Mouse (Mus musculus): ENCODE measurements around the gene Hoxb5. TPM values are rescaled to one million over a fixed set of nuclear protein-coding genes. Genes with fewer than 3 reads are reported as not detected.

The Hoxb5 gene
- polyA plus RNA-seq, 1 experiment from 2014 or later, result 2.4 TPM

DNA sequence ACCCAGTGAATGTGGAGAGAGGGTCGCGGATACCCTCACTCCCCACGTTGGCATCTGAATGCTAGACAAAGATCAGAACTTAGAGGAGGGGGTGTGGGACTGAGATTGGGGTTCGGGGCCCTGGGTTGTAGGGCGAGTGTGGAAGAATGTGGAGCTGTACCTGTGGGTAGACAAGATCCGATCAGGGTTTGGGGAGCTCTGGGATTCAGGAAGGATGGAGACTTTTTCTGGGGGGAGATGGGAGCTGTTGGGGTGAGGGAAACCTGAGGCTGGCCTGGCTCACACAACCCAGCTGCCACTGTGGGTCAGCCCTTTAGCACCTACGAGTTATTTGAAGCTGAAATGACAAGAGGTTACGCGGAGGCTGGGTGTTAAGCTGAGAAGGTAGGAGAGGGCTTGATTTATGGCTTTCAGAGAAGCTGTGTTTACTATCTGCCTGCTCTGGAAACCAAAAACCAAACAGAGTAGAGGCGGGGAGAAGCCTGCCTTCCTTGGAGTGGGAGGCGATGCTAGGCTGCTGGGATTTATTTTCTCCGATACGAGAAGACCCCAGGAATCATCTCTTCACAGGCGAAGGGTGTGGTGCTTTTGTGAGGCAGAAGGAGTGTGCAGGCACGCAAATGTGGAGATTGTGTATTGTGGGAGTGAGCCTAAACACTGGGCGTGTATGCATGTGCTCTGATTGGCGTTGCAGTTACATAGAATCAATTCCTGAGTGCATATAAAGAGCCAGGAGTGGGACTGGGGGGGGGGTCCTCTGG, 30.3 kb downstream of the Hoxb5 start:
- H3K4me3 ChIP-seq (ENCODE audit: low read depth, low read length), result peak overlapping the region; percentile 40
- no peaks in the 10 kb centered on the region for H3K36me3 ChIP-seq (ENCODE audit: control insufficient read depth, insufficient read depth, low read length)
- H3K4me2 ChIP-seq, result peak overlapping the region; percentile 66
- H3K27ac ChIP-seq (ENCODE audit: low read depth, low read length), result peak overlapping the region; percentile 57; the same call in 1 of the 2 replicates
- 5% methylated on average over 17 of the region's 17 CpGs for WGBS (ENCODE audit: insufficient replicate concordance)
- H3K27me3 ChIP-seq (ENCODE audit: control insufficient read depth, insufficient read depth, low read length), result peaks cover 98% of the 10 kb centered on the region
- H3K9ac ChIP-seq (ENCODE audit: low read depth, low read length), result peak overlapping the region; percentile 69; the same call in 1 of the 2 replicates
- no peaks in the 10 kb centered on the region for H3K9me3 ChIP-seq (replicated peaks; ENCODE audit: control insufficient read depth, low read length)
- 0 out of 2 replicates have a peak, but pooled peaks cover 4% of the 10 kb centered on the region for H3K4me1 ChIP-seq (ENCODE audit: control insufficient read depth, insufficient read depth, low read length)
- ATAC-seq (replicated peaks; ENCODE audit: insufficient number of reproducible peaks, low FRiP score, low TSS enrichment), result no peak

DNA sequence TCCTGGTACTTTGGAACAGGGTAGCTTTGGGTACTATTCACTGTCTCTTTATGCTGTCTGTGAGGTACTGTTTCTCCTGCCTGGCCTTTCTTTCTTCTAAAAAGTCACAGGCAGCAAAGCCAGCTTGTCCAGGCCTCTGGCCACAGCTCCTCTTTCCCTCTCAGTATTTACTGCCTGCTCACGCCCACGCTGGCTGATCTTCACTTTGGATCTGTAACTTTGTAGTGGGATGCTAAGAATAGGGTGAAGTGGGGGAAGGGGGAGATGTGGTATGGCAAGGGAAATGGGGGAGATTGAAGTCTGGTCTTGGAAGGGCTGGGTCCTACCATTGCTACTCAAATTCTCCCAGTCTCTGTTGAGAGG, 30.8 kb downstream of the Hoxb5 start:
- WGBS (ENCODE audit: insufficient replicate concordance), result 13% methylated on average over 2 of the region's 2 CpGs
- 0 out of 2 replicates have a peak, but pooled peaks cover 4% of the 10 kb centered on the region for H3K4me1 ChIP-seq (ENCODE audit: control insufficient read depth, insufficient read depth, low read length)

DNA sequence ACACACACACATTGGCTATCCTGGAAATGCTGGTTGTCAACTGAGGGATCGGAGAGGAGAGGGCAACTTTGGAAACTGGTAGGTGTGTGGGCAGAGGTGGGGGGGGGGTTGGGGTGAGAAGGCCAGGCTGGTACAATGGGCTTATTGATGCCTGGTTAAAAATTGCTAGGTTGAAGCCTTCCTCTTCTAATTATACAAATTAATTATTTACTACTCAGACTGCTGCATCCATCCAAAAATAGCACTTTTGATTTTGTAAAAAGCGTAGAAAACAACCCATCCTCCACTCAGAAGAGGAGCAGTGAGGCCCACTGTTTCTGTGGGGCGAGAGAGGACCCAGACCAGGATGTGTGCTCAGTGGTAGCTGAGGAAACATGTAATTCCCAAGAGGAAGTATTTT, 31.9 kb downstream of the Hoxb5 start:
- Histone ChIP-seq H3K9me3 (replicated peaks; ENCODE audit: control insufficient read depth, low read length) (no peaks in the 10 kb centered on the region), H3K27ac (ENCODE audit: low read depth, low read length) (no peak overlapping the region), H3K27me3 (ENCODE audit: control insufficient read depth, insufficient read depth, low read length) (peaks cover 99% of the 10 kb centered on the region), H3K4me3 (ENCODE audit: low read depth, low read length) (no peak overlapping the region), H3K9ac (ENCODE audit: low read depth, low read length) (no peak overlapping the region), H3K4me1 (ENCODE audit: control insufficient read depth, insufficient read depth, low read length) (0 out of 2 replicates have a peak, but pooled peaks cover 4% of the 10 kb centered on the region), H3K4me2 (no peak overlapping the region; the same call in 1 of the 2 replicates), H3K36me3 (ENCODE audit: control insufficient read depth, insufficient read depth, low read length) (no peaks in the 10 kb centered on the region)
- ATAC-seq (replicated peaks; ENCODE audit: insufficient number of reproducible peaks, low FRiP score, low TSS enrichment), result no peak
- 50% methylated on average over 3 of the region's 3 CpGs for WGBS (ENCODE audit: insufficient replicate concordance)

More for the DNA sequence above, 30.8 kb downstream of the Hoxb5 start:
- Histone ChIP-seq H3K9ac (ENCODE audit: low read depth, low read length) (no peak overlapping the region), H3K4me2 (peak overlapping the region; percentile 66), H3K4me3 (ENCODE audit: low read depth, low read length) (peak overlapping the region; percentile 40; the same call in 1 of the 2 replicates), H3K36me3 (ENCODE audit: control insufficient read depth, insufficient read depth, low read length) (no peaks in the 10 kb centered on the region), H3K27ac (ENCODE audit: low read depth, low read length) (peak overlapping the region; percentile 32; the same call in 1 of the 2 replicates), H3K9me3 (replicated peaks; ENCODE audit: control insufficient read depth, low read length) (no peaks in the 10 kb centered on the region), H3K27me3 (ENCODE audit: control insufficient read depth, insufficient read depth, low read length) (peaks cover 98% of the 10 kb centered on the region)
- ATAC-seq (replicated peaks; ENCODE audit: insufficient number of reproducible peaks, low FRiP score, low TSS enrichment), result no peak

DNA sequence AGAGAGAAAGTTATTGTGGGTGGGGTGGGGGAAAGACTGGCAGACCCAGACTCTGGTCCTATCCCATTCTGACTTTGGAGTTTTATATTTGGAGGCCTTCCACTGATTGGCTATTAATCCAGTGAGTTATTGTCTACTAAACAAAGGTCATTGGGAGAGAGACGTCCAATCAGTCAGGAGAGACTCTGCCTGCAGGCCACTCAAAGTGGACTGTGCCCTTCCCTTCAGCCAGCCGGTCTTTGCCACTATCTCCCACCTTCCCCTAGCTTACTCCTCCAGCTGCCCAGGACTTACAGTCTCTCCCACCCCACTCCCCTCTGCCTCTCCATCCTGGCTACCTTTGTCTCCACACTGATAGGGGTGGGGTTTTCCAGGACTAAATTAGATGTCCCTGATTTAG, 33.5 kb downstream of the Hoxb5 start:
- Histone ChIP-seq H3K9me3 (replicated peaks; ENCODE audit: control insufficient read depth, low read length) (no peaks in the 10 kb centered on the region), H3K36me3 (ENCODE audit: control insufficient read depth, insufficient read depth, low read length) (no peaks in the 10 kb centered on the region), H3K9ac (ENCODE audit: low read depth, low read length) (no peak overlapping the region), H3K4me3 (ENCODE audit: low read depth, low read length) (no peak overlapping the region), H3K27ac (ENCODE audit: low read depth, low read length) (no peak overlapping the region), H3K4me2 (no peak overlapping the region), H3K27me3 (ENCODE audit: control insufficient read depth, insufficient read depth, low read length) (peaks cover 95% of the 10 kb centered on the region), H3K4me1 (ENCODE audit: control insufficient read depth, insufficient read depth, low read length) (0 out of 2 replicates have a peak, but pooled peaks cover 4% of the 10 kb centered on the region)
- WGBS (ENCODE audit: insufficient replicate concordance), result 27% methylated on average over 2 of the region's 2 CpGs
- ATAC-seq (replicated peaks; ENCODE audit: insufficient number of reproducible peaks, low FRiP score, low TSS enrichment), result no peak

DNA sequence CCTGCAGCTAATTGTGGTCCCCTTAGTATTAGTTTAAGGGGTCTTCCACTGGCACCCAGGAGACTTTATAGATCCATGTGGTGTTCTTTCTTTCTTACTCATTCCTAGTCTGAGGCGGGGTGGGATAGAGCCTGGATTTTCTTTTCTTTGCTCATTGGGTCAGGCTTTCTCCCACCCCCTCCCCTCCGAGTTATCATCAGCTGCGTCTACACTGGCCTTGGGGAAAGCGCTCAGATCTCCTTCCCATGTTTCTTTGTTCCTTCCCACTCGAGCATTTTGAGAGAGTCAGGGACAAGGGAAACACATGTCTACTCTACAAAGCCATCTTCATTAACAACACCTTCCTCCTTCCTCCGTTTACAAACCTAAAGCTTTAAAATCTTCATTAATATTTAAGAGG, 33.9 kb downstream of the Hoxb5 start:
- no peaks in the 10 kb centered on the region for H3K36me3 ChIP-seq (ENCODE audit: control insufficient read depth, insufficient read depth, low read length)
- 7% methylated on average over 6 of the region's 6 CpGs for WGBS (ENCODE audit: insufficient replicate concordance)
- H3K9me3 ChIP-seq (replicated peaks; ENCODE audit: control insufficient read depth, low read length), result no peaks in the 10 kb centered on the region
- no peak overlapping the region for H3K9ac ChIP-seq (ENCODE audit: low read depth, low read length)
- no peak for ATAC-seq (replicated peaks; ENCODE audit: insufficient number of reproducible peaks, low FRiP score, low TSS enrichment)
- 0 out of 2 replicates have a peak, but pooled peaks cover 4% of the 10 kb centered on the region for H3K4me1 ChIP-seq (ENCODE audit: control insufficient read depth, insufficient read depth, low read length)
- no peak overlapping the region for H3K4me3 ChIP-seq (ENCODE audit: low read depth, low read length)
- H3K27me3 ChIP-seq (ENCODE audit: control insufficient read depth, insufficient read depth, low read length), result peaks cover 95% of the 10 kb centered on the region
- no peak overlapping the region for H3K27ac ChIP-seq (ENCODE audit: low read depth, low read length)
- no peak overlapping the region for H3K4me2 ChIP-seq

DNA sequence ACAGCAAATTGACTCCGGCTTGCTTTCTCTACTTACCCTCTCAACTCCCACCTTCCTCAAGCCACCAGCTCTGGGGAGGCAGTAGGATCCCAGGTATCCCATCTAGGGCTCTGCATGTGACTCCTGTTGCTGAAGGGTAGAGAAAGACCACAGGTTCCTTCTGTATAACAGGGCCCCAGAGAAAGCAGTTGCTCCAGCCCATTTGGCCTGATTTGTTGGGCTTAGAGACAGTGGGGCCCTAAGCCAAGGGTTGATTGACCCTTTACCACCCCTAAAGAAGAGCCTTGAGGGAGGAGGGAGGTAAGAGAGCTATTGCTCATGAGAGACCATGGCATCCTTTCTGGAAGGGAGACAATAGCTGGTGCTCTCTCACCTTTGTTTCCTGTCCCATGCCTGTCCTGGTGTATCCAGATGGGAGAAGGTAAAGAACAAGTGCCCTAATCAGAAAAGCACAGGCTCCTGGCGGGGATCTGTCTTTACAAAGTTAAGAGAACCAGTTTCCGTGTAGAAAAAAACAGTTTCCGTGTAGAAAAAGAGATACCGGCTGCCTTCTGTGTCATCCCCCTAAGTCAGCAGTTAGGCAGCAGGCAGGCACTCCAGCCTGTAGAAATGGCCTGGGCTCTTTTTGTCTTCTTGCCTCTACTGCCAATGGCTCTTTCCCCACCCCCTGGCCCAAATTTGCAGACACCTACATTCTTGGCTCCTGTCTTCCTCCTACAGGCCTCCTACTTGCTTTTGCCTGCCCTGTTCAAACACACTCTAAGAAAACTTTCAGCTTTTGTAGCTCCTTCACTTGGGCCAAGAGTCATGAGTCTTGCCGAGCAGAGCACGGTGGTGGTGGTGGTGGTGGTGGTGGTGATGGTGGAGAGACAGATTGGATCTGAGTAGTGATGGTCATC, 36.1 kb downstream of the Hoxb5 start:
- H3K9ac ChIP-seq (ENCODE audit: low read depth, low read length), result no peak overlapping the region
- no peaks in the 10 kb centered on the region for H3K36me3 ChIP-seq (ENCODE audit: control insufficient read depth, insufficient read depth, low read length)
- peaks cover 96% of the 10 kb centered on the region for H3K27me3 ChIP-seq (ENCODE audit: control insufficient read depth, insufficient read depth, low read length)
- no peaks in the 10 kb centered on the region for H3K9me3 ChIP-seq (replicated peaks; ENCODE audit: control insufficient read depth, low read length)
- no peak for ATAC-seq (replicated peaks; ENCODE audit: insufficient number of reproducible peaks, low FRiP score, low TSS enrichment)
- no peak overlapping the region for H3K4me3 ChIP-seq (ENCODE audit: low read depth, low read length)
- peaks cover 5% of the 10 kb centered on the region; the same call in 1 of the 2 replicates for H3K4me1 ChIP-seq (ENCODE audit: control insufficient read depth, insufficient read depth, low read length)
- 29% methylated on average over 7 of the region's 7 CpGs for WGBS (ENCODE audit: insufficient replicate concordance)
- no peak overlapping the region; the same call in 1 of the 2 replicates for H3K4me2 ChIP-seq
- H3K27ac ChIP-seq (ENCODE audit: low read depth, low read length), result no peak overlapping the region

DNA sequence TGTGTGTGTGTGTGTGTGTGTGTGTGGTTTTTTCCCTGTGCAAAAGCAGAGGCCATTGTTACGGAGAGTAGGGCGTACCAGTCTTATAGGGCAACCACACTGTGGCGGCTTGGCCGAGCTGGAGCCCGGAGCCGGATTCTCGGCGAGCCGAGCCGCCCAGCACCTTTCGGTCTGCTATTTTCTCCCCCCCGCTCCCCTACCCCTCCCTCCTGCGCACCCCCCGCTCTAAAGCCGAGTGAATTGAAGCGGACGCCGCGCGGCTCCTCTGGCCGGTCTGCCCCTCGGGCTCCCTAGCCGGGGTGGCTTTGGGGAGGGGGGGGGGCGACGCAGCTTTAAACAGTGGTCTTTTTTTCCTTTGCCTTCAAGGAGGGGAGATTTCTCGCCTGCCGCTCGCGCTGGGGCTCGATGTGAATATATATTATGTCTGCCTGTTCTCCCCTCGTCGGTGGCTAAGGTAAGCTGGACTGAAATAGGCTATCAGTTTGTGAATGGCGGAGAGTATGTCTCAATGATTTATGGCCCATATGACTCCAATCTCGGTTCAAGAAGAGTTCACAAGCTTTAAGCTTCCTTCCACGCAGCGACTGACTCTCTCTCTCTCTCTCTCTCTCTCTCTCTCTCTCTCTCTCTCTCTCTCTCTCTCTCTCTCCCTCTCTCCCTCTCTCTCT, 37.7 kb downstream of the Hoxb5 start:
- Histone ChIP-seq H3K4me3 (ENCODE audit: low read depth, low read length) (peak overlapping the region; percentile 45), H3K9me3 (replicated peaks; ENCODE audit: control insufficient read depth, low read length) (no peaks in the 10 kb centered on the region), H3K4me2 (peak overlapping the region; percentile 63), H3K27me3 (ENCODE audit: control insufficient read depth, insufficient read depth, low read length) (peaks cover 96% of the 10 kb centered on the region), H3K9ac (ENCODE audit: low read depth, low read length) (peak overlapping the region; percentile 69), H3K36me3 (ENCODE audit: control insufficient read depth, insufficient read depth, low read length) (no peaks in the 10 kb centered on the region), H3K27ac (ENCODE audit: low read depth, low read length) (peak overlapping the region; percentile 79), H3K4me1 (ENCODE audit: control insufficient read depth, insufficient read depth, low read length) (peaks cover 8% of the 10 kb centered on the region)
- 0 out of 2 replicates have a peak, but pooled peaks have one; percentile 19 for ATAC-seq (replicated peaks; ENCODE audit: insufficient number of reproducible peaks, low FRiP score, low TSS enrichment)
- under 1% methylated on average over 31 of the region's 36 CpGs for WGBS (ENCODE audit: insufficient replicate concordance)
